Mouse (Mus musculus) embryonic facial prominence, embryonic 13.5 days (tissue): ENCODE results near the gene Vps51. TPM values are rescaled to one million over a fixed set of nuclear protein-coding genes. Genes with fewer than 3 reads are reported as not detected.

ENCODE experiments used
- ATAC-seq: fragments of 200-750 bp; cut with Nextera tagmentation; 2 replicates; pipeline ENCODE4 v1.8.0; 2017; ENCODE audit warnings: low read depth; ENCODE audit not compliant: insufficient number of reproducible peaks, insufficient read depth, low FRiP score, low TSS enrichment
- H3K27ac ChIP-seq: fragments of 300-500 bp; sonication (generic); 2 replicates; pipeline ENCODE4 v1.5.1; 2015; ENCODE audit warnings: moderate library complexity, mild to moderate bottlenecking, inconsistent platforms
- H3K27me3 ChIP-seq: fragments of 300-500 bp; sonication (generic); 2 replicates; pipeline ENCODE4 v1.6.1; 2015; ENCODE audit warnings: mild to moderate bottlenecking, inconsistent platforms
- H3K36me3 ChIP-seq: fragments of 300-500 bp; sonication (generic); 2 replicates; pipeline ENCODE4 v1.6.1; 2015; ENCODE audit warnings: mild to moderate bottlenecking, inconsistent platforms
- H3K4me1 ChIP-seq: fragments of 300-500 bp; sonication (generic); 2 replicates; pipeline ENCODE4 v1.6.1; 2015; ENCODE audit warnings: inconsistent platforms
- H3K4me2 ChIP-seq: fragments of 300-500 bp; sonication (generic); 2 replicates; pipeline ENCODE4 v1.6.1; 2015; ENCODE audit warnings: moderate library complexity, mild to moderate bottlenecking, inconsistent platforms
- H3K4me3 ChIP-seq: fragments of 300-500 bp; sonication (generic); 2 replicates; pipeline ENCODE4 v1.5.1; 2015; ENCODE audit warnings: mild to moderate bottlenecking, inconsistent platforms
- H3K9ac ChIP-seq: fragments of 300-500 bp; sonication (generic); 2 replicates; pipeline ENCODE4 v1.6.1; 2015; ENCODE audit warnings: mild to moderate bottlenecking, inconsistent platforms
- H3K9me3 ChIP-seq: fragments of 300-500 bp; sonication (generic); 2 replicates; pipeline ENCODE4 v1.6.1; 2016; ENCODE audit warnings: inconsistent platforms
- WGBS: fragments of 180-500 bp; shearing (Covaris S2); methylation state at CpG from one replicate; pipeline ENCODE4 v1.1.7; 2015; ENCODE audit warnings: mixed read lengths; 5-methylcytosine and 5-hydroxymethylcytosine counted together
- polyA plus RNA-seq: library from polyadenylated mRNA; unstranded; fragments of >200 nt; fragmentation: Nextera tagmentation; extraction: Ambion mirVana; gene quantifications from 2 replicates; pipeline ENCODE4 v1.2.1, GENCODE M21; 2015

Vps51 gene
- 66.6 and 74.4 TPM in 2 replicates for polyA plus RNA-seq

GRCm38 (mm10) chr19:6076564-6077393 lies at the start of gene Vps51:
Gene Vps51, minus strand, starts transcription at chr19:6077231.
- peak; percentile 74 for ATAC-seq
- H3K4me3 ChIP-seq, result peak within 1 kb of the TSS; percentile 83
- H3K4me2 ChIP-seq, result peak within 1 kb of the TSS; percentile 89
- peak within 1 kb of the TSS; percentile 88 for H3K9ac ChIP-seq
- peaks cover 52% of the 10 kb centered on the region for H3K36me3 ChIP-seq
- WGBS, result under 1% methylated on average over 33 of the region's 33 CpGs
- H3K27ac ChIP-seq, result peak within 1 kb of the TSS; percentile 88
- H3K27me3 ChIP-seq, result no peaks in the 10 kb centered on the region
- H3K4me1 ChIP-seq, result peaks cover 17% of the 10 kb centered on the region
- H3K9me3 ChIP-seq, result no peaks in the 10 kb centered on the region

GRCm38 (mm10) chr19:6126289-6126688 lies 49.3 kb upstream of the Vps51 start:
- H3K4me3 ChIP-seq, result no peak overlapping the region
- no peaks in the 10 kb centered on the region for H3K27me3 ChIP-seq
- H3K4me1 ChIP-seq, result peaks cover 16% of the 10 kb centered on the region
- ATAC-seq, result no peak
- peaks cover 12% of the 10 kb centered on the region for H3K36me3 ChIP-seq
- H3K27ac ChIP-seq, result no peak overlapping the region
- H3K9ac ChIP-seq, result no peak overlapping the region
- no peaks in the 10 kb centered on the region for H3K9me3 ChIP-seq
- no peak overlapping the region for H3K4me2 ChIP-seq
- WGBS, result 21% methylated on average over 4 of the region's 4 CpGs

GRCm38 (mm10) chr19:6124898-6125297 lies 47.9 kb upstream of the Vps51 start:
- no peak overlapping the region for H3K9ac ChIP-seq
- 68% methylated on average over 2 of the region's 2 CpGs for WGBS

GRCm38 (mm10) chr19:6123330-6123729 lies 46.3 kb upstream of the Vps51 start:
- Histone ChIP-seq H3K36me3 (peaks cover 16% of the 10 kb centered on the region), H3K9me3 (no peaks in the 10 kb centered on the region), H3K4me1 (peaks cover 18% of the 10 kb centered on the region), H3K27me3 (no peaks in the 10 kb centered on the region), H3K4me2 (no peak overlapping the region), H3K27ac (no peak overlapping the region), H3K9ac (no peak overlapping the region), H3K4me3 (no peak overlapping the region)
- no peak for ATAC-seq
- 49% methylated on average over 8 of the region's 8 CpGs for WGBS

More at GRCm38 (mm10) chr19:6124898-6125297, 47.9 kb upstream of the Vps51 start:
- H3K27me3 ChIP-seq, result no peaks in the 10 kb centered on the region
- H3K4me3 ChIP-seq, result no peak overlapping the region
- H3K4me2 ChIP-seq, result no peak overlapping the region
- H3K36me3 ChIP-seq, result peaks cover 16% of the 10 kb centered on the region
- no peak overlapping the region for H3K27ac ChIP-seq
- no peaks in the 10 kb centered on the region for H3K9me3 ChIP-seq
- ATAC-seq, result no peak
- peaks cover 16% of the 10 kb centered on the region for H3K4me1 ChIP-seq

DNA sequence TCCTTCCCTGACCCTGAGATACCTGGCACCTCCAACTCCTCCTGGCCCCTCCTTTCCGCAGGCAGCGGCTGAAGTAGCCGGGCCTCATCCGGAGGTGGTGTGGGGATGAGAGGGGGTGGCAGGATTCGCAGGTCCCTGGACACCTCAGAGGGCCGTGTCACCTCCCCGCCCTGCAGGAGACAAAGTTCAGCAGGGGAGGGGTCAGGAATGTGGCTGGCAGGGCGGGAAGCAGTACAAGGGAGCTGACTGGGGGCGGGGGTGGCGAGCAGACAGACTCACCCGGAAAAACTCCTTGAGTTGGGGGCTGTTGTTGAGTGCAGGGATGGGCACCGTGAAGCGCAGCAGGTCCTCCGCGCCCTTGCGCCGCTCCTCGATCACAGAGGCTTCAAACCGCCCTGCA lies 44.7 kb upstream of the Vps51 start:
- no peaks in the 10 kb centered on the region for H3K9me3 ChIP-seq
- H3K9ac ChIP-seq, result 0 out of 2 replicates have a peak overlapping the region, but pooled peaks have one; percentile 27
- no peak for ATAC-seq
- H3K4me3 ChIP-seq, result no peak overlapping the region
- no peak overlapping the region for H3K27ac ChIP-seq
- 39% methylated on average over 19 of the region's 19 CpGs for WGBS
- no peaks in the 10 kb centered on the region for H3K27me3 ChIP-seq
- no peak overlapping the region; the same call in 1 of the 2 replicates for H3K4me2 ChIP-seq
- H3K36me3 ChIP-seq, result peaks cover 16% of the 10 kb centered on the region
- H3K4me1 ChIP-seq, result peaks cover 21% of the 10 kb centered on the region

DNA sequence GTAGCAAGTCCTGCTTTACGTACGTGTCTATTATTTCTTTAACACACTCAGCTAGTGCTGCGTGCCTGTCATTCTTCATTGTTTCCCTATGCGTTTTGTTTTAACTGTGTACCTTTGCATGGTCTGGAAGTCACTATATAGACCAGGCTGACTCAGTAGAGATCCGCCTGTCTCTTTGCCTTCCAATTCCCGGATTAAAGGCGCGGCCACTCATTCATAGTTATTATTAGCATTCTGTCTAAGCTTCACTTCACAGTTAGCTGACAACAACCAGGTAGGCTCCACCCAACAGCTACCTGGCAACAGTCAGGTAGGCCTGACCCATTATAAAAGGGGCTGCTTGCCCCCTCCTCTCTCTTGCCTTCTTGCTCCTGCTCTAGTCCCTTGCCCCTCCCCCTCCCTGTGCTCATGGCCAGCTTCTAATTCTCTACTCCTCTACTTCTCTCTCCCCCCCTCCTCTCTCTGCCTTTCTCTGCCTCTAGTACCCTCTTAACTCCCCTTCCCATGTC lies 41.7 kb upstream of the Vps51 start:
- H3K27me3 ChIP-seq, result no peaks in the 10 kb centered on the region
- no peaks in the 10 kb centered on the region for H3K9me3 ChIP-seq
- H3K36me3 ChIP-seq, result peaks cover 40% of the 10 kb centered on the region
- H3K4me1 ChIP-seq, result peaks cover 24% of the 10 kb centered on the region
- H3K4me3 ChIP-seq, result peak overlapping the region; percentile 94
- H3K4me2 ChIP-seq, result peak overlapping the region; percentile 89
- peak; percentile 17; the same call in 1 of the 2 replicates for ATAC-seq
- under 1% methylated on average over 8 of the region's 8 CpGs for WGBS
- peak overlapping the region; percentile 91 for H3K9ac ChIP-seq
- H3K27ac ChIP-seq, result peak overlapping the region; percentile 96

DNA sequence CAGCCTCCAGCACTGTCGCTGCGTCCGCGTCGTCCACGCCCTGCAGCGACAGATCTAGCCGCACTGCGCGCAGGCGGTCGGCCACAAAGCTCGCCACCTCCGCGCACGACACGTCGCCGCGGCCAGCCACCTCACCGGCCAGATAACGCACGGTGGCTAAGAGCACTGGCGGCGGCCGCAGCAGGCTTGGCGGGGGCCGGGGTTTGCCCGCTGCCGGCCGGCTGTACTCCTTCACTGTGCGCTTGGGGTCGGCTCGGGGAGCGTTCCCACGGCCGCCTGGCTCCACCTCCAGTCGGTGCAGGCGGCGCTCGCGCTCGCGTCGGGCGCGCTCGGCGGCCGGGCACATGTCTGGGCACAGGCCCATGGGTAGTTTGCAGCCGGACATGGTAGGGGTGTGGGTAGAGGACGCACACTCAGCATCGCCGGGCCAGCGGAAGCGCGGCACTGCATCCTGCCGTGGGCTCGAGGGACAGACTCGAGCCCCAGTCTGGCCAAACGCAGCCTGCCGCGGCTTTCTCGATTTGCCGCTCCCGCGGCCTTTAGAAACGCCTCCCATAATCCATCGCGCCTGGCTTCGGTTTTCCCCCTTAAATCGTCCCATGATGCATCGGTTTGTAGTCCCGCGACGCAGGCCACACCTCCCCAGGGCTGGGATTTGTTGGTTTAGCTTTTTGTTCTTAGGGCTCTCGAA lies 41.1 kb upstream of the Vps51 start, which contains the start of gene Sac3d1:
Gene Sac3d1, minus strand, starts transcription at position 665 of the 691 bp plus-strand sequence.
- Histone ChIP-seq H3K36me3 (peaks cover 43% of the 10 kb centered on the region), H3K4me3 (peak within 1 kb of the TSS; percentile 94), H3K9me3 (no peaks in the 10 kb centered on the region), H3K27me3 (no peaks in the 10 kb centered on the region), H3K9ac (peak within 1 kb of the TSS; percentile 91), H3K4me2 (peak within 1 kb of the TSS; percentile 89), H3K4me1 (peaks cover 19% of the 10 kb centered on the region), H3K27ac (peak within 1 kb of the TSS; percentile 96)
- peak; percentile 76 for ATAC-seq
- under 1% methylated on average over 77 of the region's 77 CpGs for WGBS

DNA sequence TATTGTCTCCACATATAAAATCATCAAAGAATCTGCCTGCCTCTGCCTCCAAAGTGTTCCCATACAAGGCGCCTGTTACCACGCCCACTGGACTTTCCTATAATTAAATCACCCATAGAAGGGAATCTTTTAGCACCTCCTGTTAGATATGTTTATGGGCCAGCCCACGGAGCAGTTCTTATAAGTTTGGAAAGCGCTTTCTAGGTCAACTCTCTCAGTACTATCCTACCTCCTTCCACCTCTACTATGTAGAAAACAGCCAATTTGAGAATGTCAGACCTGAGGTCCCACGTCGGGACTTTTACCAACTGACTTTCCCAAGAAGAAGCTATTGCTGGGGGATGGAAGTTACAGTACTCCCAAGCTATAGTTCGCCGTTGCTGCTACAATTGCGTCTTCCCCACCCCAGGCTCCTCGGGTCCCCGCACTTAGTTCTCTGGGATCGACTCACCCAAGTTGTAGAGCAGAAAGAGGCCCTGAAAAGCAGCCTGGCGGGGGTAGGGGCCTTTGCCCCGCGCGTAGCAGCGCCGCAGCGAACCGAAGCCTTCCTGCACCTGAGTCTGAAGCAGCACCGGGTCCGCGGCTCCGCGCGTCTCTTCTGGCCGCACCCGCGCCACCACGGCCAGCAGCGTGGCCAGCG lies 40.4 kb upstream of the Vps51 start:
- Histone ChIP-seq H3K4me3 (peak overlapping the region; percentile 94), H3K36me3 (peaks cover 44% of the 10 kb centered on the region), H3K4me2 (peak overlapping the region; percentile 89), H3K27me3 (no peaks in the 10 kb centered on the region), H3K27ac (peak overlapping the region; percentile 96), H3K9ac (peak overlapping the region; percentile 91), H3K4me1 (peaks cover 19% of the 10 kb centered on the region), H3K9me3 (no peaks in the 10 kb centered on the region)
- WGBS, result 5% methylated on average over 32 of the region's 32 CpGs
- no peak for ATAC-seq

DNA sequence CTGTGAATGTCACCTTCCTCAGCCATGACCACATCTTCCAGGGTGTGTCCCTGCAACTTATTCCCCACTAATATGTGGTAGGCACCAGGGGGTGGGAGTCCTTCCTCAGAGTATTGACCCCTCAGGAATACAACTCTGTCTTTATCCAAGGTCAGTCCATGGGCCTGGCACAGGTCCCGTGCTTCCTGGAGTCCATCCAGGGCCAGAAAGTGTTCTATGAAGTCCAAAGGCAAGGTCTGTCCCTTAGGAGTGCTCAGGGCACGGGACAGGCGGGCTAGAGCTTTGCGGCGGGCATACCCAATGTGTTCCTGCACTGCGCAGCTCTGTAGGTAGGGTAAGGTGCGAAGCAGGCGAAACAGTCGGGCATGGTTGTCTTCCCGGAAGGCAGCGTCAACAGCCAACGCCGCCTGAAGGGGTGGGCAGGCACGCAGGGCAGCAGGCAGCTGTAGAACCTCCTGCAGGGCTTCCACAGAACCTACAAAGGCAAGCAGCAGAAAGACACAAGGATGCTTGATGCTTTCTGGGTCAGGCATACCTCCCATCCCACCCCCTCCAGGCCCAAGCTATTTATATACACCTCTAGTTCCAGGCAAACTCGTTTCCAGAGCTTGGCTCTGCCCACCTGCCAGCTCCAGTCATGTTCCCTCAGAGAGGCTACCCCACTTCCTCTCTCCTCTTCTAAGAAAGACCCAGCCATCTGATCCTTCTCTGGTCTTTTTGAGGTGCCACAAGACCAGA lies 39.3 kb upstream of the Vps51 start:
- Histone ChIP-seq H3K27me3 (no peaks in the 10 kb centered on the region), H3K9me3 (no peaks in the 10 kb centered on the region), H3K36me3 (peaks cover 41% of the 10 kb centered on the region), H3K9ac (peak overlapping the region; percentile 91; the same call in 1 of the 2 replicates), H3K27ac (no peak overlapping the region), H3K4me3 (0 out of 2 replicates have a peak overlapping the region, but pooled peaks have one; percentile 94), H3K4me1 (peaks cover 19% of the 10 kb centered on the region), H3K4me2 (peak overlapping the region; percentile 89)
- ATAC-seq, result no peak
- WGBS, result 88% methylated on average over 15 of the region's 15 CpGs

GRCm38 (mm10) chr19:6113116-6113515 lies 36.1 kb upstream of the Vps51 start:
- no peak for ATAC-seq
- H3K4me2 ChIP-seq, result no peak overlapping the region
- 78% methylated on average over 6 of the region's 6 CpGs for WGBS
- H3K4me3 ChIP-seq, result no peak overlapping the region
- no peaks in the 10 kb centered on the region for H3K9me3 ChIP-seq
- no peak overlapping the region for H3K27ac ChIP-seq
- no peaks in the 10 kb centered on the region for H3K27me3 ChIP-seq
- no peak overlapping the region for H3K9ac ChIP-seq
- peaks cover 37% of the 10 kb centered on the region for H3K36me3 ChIP-seq
- H3K4me1 ChIP-seq, result peaks cover 14% of the 10 kb centered on the region
